8 mouse cellular contexts compared by ENCODE assay signal in the genomic region with DNA sequence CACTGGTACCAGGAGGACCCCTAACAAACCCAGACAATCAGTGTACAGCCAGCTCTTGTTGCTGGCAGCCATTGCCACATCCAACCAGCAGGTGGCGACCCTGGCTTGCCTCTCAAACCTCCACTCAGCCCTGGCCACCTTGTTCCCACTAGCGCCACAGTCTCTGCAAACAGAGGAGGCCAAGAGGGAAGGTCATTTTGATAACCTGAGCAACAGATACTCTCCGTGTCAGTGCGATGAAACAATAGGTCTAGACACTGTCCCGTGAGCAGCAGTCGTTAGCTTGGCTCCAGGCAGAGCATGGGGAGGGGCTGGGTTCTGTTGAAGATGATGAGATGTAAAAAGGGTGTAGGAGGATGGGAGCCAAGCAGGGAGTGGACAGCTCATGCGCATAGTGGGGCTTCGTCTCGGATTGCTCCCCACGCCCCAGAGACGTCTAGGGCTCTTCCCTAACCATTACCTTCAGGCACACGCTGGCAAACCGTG. TPM values are rescaled to one million over a fixed set of nuclear protein-coding genes. Genes with fewer than 3 reads are reported as not detected.
DNase-seq lines count a peak whose midpoint lies in the region; ATAC-seq and TF ChIP-seq lines count a peak whose summit lies in the region.

No protein-coding gene starts in this region.

- H3K9me3 ChIP-seq in embryonic facial prominence, embryonic 14.5 days (ENCODE audit: control insufficient read depth, low read length): no peaks in the 10 kb centered on the region
- H3K9me3 ChIP-seq in heart, embryonic 11.5 days (replicated peaks; ENCODE audit: control insufficient read depth, low read length): no peaks in the 10 kb centered on the region
- no peaks in the 10 kb centered on the region for H3K9me3 ChIP-seq in kidney, embryonic 15.5 days (replicated peaks)
- H3K9me3 ChIP-seq in neural tube, embryonic 11.5 days (ENCODE audit: control insufficient read depth, low read length): no peaks in the 10 kb centered on the region

- H3K27ac ChIP-seq in embryonic facial prominence, embryonic 14.5 days (replicated peaks; ENCODE audit: low read depth, low read length): no peak overlapping the region
- H3K27ac ChIP-seq in heart, embryonic 11.5 days (ENCODE audit: low read depth, low read length): no peak overlapping the region
- H3K27ac ChIP-seq in kidney, embryonic 15.5 days: no peak overlapping the region
- no peak overlapping the region for H3K27ac ChIP-seq in neural tube, embryonic 11.5 days (ENCODE audit: low read depth, low read length)
- H3K27ac ChIP-seq in thymus, adult 2 months (ENCODE audit: control insufficient read depth, insufficient read depth, low read length): no peak overlapping the region

- no peaks in the 10 kb centered on the region for H3K27me3 ChIP-seq in embryonic facial prominence, embryonic 14.5 days (replicated peaks; ENCODE audit: control insufficient read depth, insufficient read depth, low read length)
- H3K27me3 ChIP-seq in heart, embryonic 11.5 days (ENCODE audit: control insufficient read depth, insufficient read depth, low read length): peaks cover 11% of the 10 kb centered on the region; the same call in 1 of the 2 replicates
- no peaks in the 10 kb centered on the region for H3K27me3 ChIP-seq in kidney, embryonic 15.5 days
- H3K27me3 ChIP-seq in neural tube, embryonic 11.5 days (ENCODE audit: control insufficient read depth, insufficient read depth, low read length): no peaks in the 10 kb centered on the region
- H3K27me3 ChIP-seq in thymus, adult 2 months (ENCODE audit: control insufficient read depth, insufficient read depth, low read length): no peaks in the 10 kb centered on the region

- no peak overlapping the region for H3K4me2 ChIP-seq in embryonic facial prominence, embryonic 14.5 days (ENCODE audit: low read depth, low read length)
- peak overlapping the region; percentile 33 for H3K4me2 ChIP-seq in heart, embryonic 11.5 days
- H3K4me2 ChIP-seq in kidney, embryonic 15.5 days: no peak overlapping the region
- no peak overlapping the region for H3K4me2 ChIP-seq in neural tube, embryonic 11.5 days (ENCODE audit: low read depth)

- no peaks in the 10 kb centered on the region for H3K4me1 ChIP-seq in embryonic facial prominence, embryonic 14.5 days (ENCODE audit: control insufficient read depth, insufficient read depth, low read length)
- peaks cover 16% of the 10 kb centered on the region for H3K4me1 ChIP-seq in heart, embryonic 11.5 days (ENCODE audit: control insufficient read depth, insufficient read depth, low read length)
- 0 out of 2 replicates have a peak, but pooled peaks cover 4% of the 10 kb centered on the region for H3K4me1 ChIP-seq in kidney, embryonic 15.5 days
- H3K4me1 ChIP-seq in neural tube, embryonic 11.5 days (ENCODE audit: control insufficient read depth, insufficient read depth, low read length): no peaks in the 10 kb centered on the region
- no peaks in the 10 kb centered on the region for H3K4me1 ChIP-seq in thymus, adult 2 months (replicated peaks; ENCODE audit: control insufficient read depth, insufficient read depth, low read length)

- no peak overlapping the region for H3K9ac ChIP-seq in embryonic facial prominence, embryonic 14.5 days (ENCODE audit: low read depth, low read length)
- H3K9ac ChIP-seq in heart, embryonic 11.5 days (ENCODE audit: low read depth, low read length): no peak overlapping the region
- H3K9ac ChIP-seq in kidney, embryonic 15.5 days: no peak overlapping the region
- no peak overlapping the region for H3K9ac ChIP-seq in neural tube, embryonic 11.5 days (ENCODE audit: low read length)

- DNase-seq in 416B (ENCODE audit: low read depth) (peak; percentile 58), liver (peak; percentile 63)
- DNase-seq in adrenal gland, postnatal 25 days: peak; percentile 77
- DNase-seq in embryonic facial prominence, embryonic 14.5 days (ENCODE audit: low spot score): peak; percentile 77
- DNase-seq in neural tube, embryonic 11.5 days (ENCODE audit: low spot score): peak; percentile 83
- DNase-seq in thymus, adult 2 months: peak; percentile 63

- peak; percentile 83 for ATAC-seq in embryonic facial prominence, embryonic 14.5 days (ENCODE audit: low read depth)
- ATAC-seq in heart, embryonic 11.5 days (replicated peaks; ENCODE audit: insufficient number of reproducible peaks, low FRiP score, low TSS enrichment): no peak
- peak; percentile 58 for ATAC-seq in kidney, embryonic 15.5 days (replicated peaks; ENCODE audit: low FRiP score)
- ATAC-seq in neural tube, embryonic 11.5 days (ENCODE audit: insufficient read depth, low FRiP score, low TSS enrichment): no peak

- WGBS in embryonic facial prominence, embryonic 14.5 days: 22% methylated on average over 13 of the region's 13 CpGs
- 19% methylated on average over 13 of the region's 13 CpGs for WGBS in heart, embryonic 11.5 days (ENCODE audit: insufficient replicate concordance)
- 30% methylated on average over 13 of the region's 13 CpGs for WGBS in kidney, embryonic 15.5 days
- 30% methylated on average over 13 of the region's 13 CpGs for WGBS in neural tube, embryonic 11.5 days
- 41% methylated on average over 13 of the region's 13 CpGs for WGBS in thymus, adult 2 months

- H3K36me3 ChIP-seq in embryonic facial prominence, embryonic 14.5 days (ENCODE audit: control insufficient read depth, insufficient read depth, low read length): no peaks in the 10 kb centered on the region
- H3K36me3 ChIP-seq in heart, embryonic 11.5 days (ENCODE audit: control insufficient read depth, insufficient read depth, low read length): no peaks in the 10 kb centered on the region
- no peaks in the 10 kb centered on the region for H3K36me3 ChIP-seq in kidney, embryonic 15.5 days
- no peaks in the 10 kb centered on the region for H3K36me3 ChIP-seq in neural tube, embryonic 11.5 days (ENCODE audit: control insufficient read depth, insufficient read depth, low read length)
- no peaks in the 10 kb centered on the region for H3K36me3 ChIP-seq in thymus, adult 2 months (ENCODE audit: control insufficient read depth, insufficient read depth, low read length)

- peak; percentile 83 for TF ChIP-seq CTCF in thymus, adult 2 months (IDR thresholded peaks at IDR 0.05; ENCODE audit: borderline replicate concordance, control insufficient read depth, extremely low read depth, insufficient read depth, low read length, poor library complexity)

- no peak for TF ChIP-seq POLR2A in thymus, adult 2 months (IDR thresholded peaks at IDR 0.05; ENCODE audit: control insufficient read depth, extremely low read depth, insufficient read depth, low read length, poor library complexity)

- no peak overlapping the region for H3K4me3 ChIP-seq in embryonic facial prominence, embryonic 14.5 days (ENCODE audit: low read depth, low read length)
- H3K4me3 ChIP-seq in heart, embryonic 11.5 days (ENCODE audit: low read depth, low read length): no peak overlapping the region
- no peak overlapping the region for H3K4me3 ChIP-seq in kidney, embryonic 15.5 days (replicated peaks)
- no peak overlapping the region for H3K4me3 ChIP-seq in neural tube, embryonic 11.5 days (ENCODE audit: low read depth, low read length)
- no peak overlapping the region for H3K4me3 ChIP-seq in thymus, adult 2 months (ENCODE audit: control insufficient read depth, insufficient read depth, low read length)

RNA-seq across cellular contexts. Expression of gene Ribc2, which starts 19.6 kb away (rescaled TPM):
- total RNA-seq in adrenal gland, postnatal 25 days (2021): not detected in 2 replicates
- polyA plus RNA-seq in embryonic facial prominence, embryonic 14.5 days (2014; fragmentation: Nextera tagmentation; extraction: Ambion mirVana): 0.67 and 0.69 TPM in 2 replicates
- polyA plus RNA-seq in heart, embryonic 11.5 days (2014; fragmentation: Nextera tagmentation; extraction: Ambion mirVana): 0.14 and 0.21 TPM in 2 replicates
- polyA plus RNA-seq in kidney, embryonic 15.5 days (2015; fragmentation: Nextera tagmentation; extraction: Ambion mirVana): 0.53 TPM in 2 replicates
- polyA plus RNA-seq in neural tube, embryonic 11.5 days (2014; fragmentation: Nextera tagmentation; extraction: Ambion mirVana): 0.62 and 0.78 TPM in 2 replicates
- 0.09 and 0.19 TPM in 2 replicates for polyA plus RNA-seq in thymus, adult 2 months (2012; rRNA removed)

RNA-seq across cellular contexts. Expression of gene Smc1b, which starts 19.7 kb away (rescaled TPM):
- not detected in 2 replicates for total RNA-seq in adrenal gland, postnatal 25 days (2021)
- 0.17 and 0.30 TPM in 2 replicates for polyA plus RNA-seq in embryonic facial prominence, embryonic 14.5 days (2014; fragmentation: Nextera tagmentation; extraction: Ambion mirVana)
- 0.11 TPM in 2 replicates for polyA plus RNA-seq in heart, embryonic 11.5 days (2014; fragmentation: Nextera tagmentation; extraction: Ambion mirVana)
- polyA plus RNA-seq in kidney, embryonic 15.5 days (2015; fragmentation: Nextera tagmentation; extraction: Ambion mirVana): 0.21 and 0.22 TPM in 2 replicates
- polyA plus RNA-seq in neural tube, embryonic 11.5 days (2014; fragmentation: Nextera tagmentation; extraction: Ambion mirVana): 0.11 TPM in 1 of 2 replicates, not detected in the other
- polyA plus RNA-seq in thymus, adult 2 months (2012; rRNA removed): 0.24 TPM in 1 of 2 replicates, not detected in the other

RNA-seq across cellular contexts. Expression of gene Fbln1, which starts 54.3 kb away (rescaled TPM):
- 33.0 and 37.1 TPM in 2 replicates for total RNA-seq in adrenal gland, postnatal 25 days (2021)
- polyA plus RNA-seq in embryonic facial prominence, embryonic 14.5 days (2014; fragmentation: Nextera tagmentation; extraction: Ambion mirVana): 235 and 267 TPM in 2 replicates
- 145 and 163 TPM in 2 replicates for polyA plus RNA-seq in heart, embryonic 11.5 days (2014; fragmentation: Nextera tagmentation; extraction: Ambion mirVana)
- polyA plus RNA-seq in kidney, embryonic 15.5 days (2015; fragmentation: Nextera tagmentation; extraction: Ambion mirVana): 170 and 206 TPM in 2 replicates
- polyA plus RNA-seq in neural tube, embryonic 11.5 days (2014; fragmentation: Nextera tagmentation; extraction: Ambion mirVana): 115 and 120 TPM in 2 replicates
- 28.6 and 46.8 TPM in 2 replicates for polyA plus RNA-seq in thymus, adult 2 months (2012; rRNA removed)

Comparison
In these comparisons a context has a peak if more than half of its experiments do, and no peak if none do; other contexts are left out.
1. ATAC-seq: peak in embryonic facial prominence, embryonic 14.5 days (single experiment) and kidney, embryonic 15.5 days (single experiment); none in heart, embryonic 11.5 days (single experiment) and neural tube, embryonic 11.5 days (single experiment).
2. Peak in every context shown above with its lines, with median percentiles within 50 percentile points of each other: DNase-seq.